Mouse (Mus musculus): ENCODE results near the gene Scyl2.
"Not testable (repeated sequence)": the region's sequence is repeated elsewhere in the genome, so short reads cannot be mapped to it uniquely, and the experiment has no call there.

Scyl2 gene

DNA sequence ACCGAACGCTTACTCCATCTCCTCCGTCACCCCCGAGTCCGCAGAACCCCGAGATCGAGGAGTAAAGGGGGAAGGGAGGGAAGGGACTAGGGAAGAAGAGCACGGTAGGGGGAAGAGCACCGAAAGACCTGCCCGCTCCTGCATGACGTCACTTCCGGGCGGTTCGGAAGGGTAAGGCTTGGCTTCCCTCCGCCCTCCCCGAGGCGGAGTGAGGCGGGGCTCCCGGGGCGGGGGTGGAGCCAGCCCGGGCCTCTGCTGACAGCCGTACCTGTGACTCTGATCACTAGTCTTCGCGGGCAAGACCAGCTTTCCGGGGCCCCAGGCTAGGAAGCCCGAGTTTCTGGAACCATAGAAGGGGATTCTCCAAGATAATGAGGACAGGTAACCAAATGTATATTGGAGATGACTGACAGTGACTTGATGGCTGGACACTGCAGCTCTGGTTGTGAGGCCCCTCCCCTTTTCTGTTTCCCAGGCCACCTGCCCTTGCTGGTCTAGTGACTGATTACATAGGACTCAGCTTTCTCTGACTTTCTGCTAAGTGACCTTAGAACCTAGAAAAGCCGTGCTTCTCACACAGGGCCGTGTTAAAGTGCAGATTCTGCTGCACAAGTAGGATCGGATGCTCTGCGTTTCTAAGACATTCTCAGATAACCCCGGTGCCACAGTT, at the start of gene Scyl2:
TSS of gene Scyl2 (minus strand) at position 147 of the 670 bp plus-strand sequence.
- peak; percentile 94 to 95 for DNase-seq (ENCODE audit: low spot score in 2 of 2)

DNA sequence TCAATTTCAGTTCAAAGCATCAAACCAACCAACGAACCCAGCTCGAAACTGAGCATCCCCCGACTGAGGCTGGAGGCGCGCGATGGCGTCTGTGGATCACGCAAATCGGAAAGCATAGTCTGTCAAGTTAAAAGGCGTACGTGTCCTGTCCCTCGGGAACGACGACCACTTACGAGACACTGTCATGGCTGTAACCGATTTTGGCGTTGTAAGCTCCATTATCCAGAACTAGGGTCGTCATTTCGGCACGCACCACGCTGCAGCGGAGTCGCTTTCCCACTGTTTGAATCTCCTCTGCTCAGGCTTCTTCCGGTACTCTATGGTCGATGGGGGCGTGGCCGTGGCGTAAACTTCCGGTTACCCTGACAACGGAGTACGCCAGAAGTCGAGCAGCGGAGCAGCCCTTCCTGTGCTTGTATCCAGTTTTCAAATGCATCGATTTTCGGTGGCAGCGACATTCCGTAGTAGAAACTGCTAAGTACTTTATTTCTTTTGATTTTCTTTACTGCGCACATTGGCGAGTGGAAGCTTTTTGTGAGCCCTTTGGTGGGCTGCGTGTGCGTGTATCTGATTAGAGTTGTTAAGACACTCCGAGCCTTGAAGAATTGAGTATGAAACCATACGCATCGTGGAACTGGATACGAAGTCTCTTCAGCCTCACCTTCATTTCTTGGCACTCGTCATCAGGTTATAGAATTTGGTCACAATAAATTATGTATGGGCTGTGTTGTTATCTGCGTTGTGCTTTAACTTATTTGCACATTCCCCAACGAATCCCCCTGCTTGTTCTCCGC, 46.1 kb upstream of the Scyl2 start, which contains the start of gene Actr6:
TSS of gene Actr6 (minus strand) at position 295 of the 794 bp plus-strand sequence.
- peak; percentile 92 to 94 for DNase-seq (ENCODE audit: low spot score in 2 of 2)

DNA sequence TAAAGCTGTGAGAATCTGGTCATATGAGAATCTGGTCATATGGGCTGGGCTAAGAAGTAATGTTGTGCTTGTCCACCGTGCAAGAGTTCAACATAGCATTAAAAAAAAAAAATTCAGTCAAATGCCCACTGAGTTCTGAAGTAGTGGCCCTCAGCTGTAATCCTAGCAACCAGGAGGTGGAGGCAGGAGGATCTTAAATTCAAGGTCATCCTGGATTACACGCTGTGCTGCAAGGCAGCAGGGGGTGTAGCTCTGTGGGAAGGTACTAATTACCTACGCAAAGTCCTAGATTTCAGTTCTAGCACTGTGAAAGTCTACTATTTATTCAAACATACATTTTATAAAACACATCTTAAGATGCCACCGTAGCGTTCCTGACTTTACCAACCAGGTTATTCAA, 45.3 kb upstream of the Scyl2 start:
- DNase-seq (ENCODE audit: low spot score in 2 of 2) = no peak

DNA sequence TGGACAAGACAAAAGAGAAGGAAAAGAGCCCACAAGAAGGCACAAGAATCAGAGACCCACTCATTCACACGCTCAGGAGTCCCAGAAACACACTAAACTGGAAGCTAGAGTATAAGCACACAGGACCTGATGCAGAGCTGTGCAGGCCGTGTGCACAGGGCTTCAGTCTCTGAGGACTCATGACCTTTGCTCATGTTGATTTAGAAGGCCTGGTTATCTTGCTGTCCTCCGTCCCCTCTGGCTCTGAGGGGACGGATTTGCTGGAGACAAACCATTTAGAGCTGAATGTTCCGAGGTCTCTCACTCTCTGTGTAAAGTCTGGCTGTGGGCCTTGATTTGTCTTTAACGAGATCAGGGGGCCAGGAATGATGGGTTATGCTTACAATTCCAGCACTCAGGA, 44.3 kb upstream of the Scyl2 start:
- no peak for DNase-seq (ENCODE audit: low spot score in 2 of 2)

DNA sequence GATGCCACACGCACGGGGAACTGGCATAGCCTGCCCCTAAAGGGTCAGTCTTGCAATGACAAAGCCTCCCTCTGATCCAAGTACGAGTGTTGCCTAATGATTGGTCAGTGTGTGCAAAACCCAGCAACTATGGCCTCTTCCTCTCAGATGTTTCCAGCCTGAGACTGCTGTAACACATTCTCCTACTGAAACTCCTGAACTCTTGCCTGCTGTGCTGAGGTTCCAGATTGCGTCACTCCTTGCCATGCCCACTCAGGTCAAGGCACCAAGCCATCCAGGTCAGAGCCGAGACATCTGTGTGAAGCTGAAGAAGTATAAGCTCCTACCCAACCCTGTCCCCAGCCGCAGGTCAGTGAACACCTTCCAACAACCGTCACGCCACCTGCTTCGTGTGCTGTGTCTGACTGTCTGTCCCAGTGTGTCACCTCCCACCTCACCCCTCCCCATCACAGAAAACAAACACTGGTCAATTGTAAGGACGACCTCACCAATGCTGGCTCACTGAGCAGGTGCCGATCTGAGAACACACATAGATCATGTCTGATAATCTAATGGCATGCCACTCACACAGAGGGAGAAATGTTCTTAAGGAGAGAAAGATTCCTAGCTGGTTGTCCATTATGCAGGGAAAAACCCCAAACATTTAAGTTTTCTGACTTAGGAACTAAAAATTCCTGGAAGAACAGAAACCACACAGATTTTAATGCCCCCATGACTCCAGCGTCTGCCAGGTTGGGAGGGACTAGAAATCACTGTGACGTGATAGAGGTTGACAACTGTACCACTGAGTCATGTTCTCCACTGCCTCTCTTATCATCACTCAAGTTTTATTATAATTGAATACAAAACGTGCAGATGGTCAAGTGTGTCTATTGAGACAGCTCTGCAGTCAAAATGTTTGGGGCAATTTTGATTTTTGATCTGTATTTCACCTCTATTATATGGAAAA, 36.4 kb upstream of the Scyl2 start:
- no peak for DNase-seq (ENCODE audit: low spot score in 2 of 2)

DNA sequence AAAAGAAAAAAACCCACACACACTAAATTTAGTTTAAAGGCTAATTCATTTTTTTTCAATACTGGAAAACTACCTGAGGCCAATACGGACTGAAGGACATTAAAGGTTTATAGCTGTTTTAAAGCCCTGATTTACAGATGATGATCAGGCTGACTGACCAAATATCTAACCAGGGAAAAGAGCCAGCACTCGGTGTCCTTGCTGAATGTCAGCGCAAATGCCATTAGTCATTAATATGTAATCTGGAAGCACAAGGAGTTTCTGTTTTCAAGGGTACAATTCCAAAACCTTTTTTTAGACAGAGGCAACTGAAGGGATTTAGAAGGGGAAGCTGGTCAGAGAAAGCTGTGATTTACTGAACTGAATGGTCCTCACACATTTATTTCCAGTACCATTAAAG, 34.7 kb upstream of the Scyl2 start:
- no peak for DNase-seq (ENCODE audit: low spot score in 2 of 2)

DNA sequence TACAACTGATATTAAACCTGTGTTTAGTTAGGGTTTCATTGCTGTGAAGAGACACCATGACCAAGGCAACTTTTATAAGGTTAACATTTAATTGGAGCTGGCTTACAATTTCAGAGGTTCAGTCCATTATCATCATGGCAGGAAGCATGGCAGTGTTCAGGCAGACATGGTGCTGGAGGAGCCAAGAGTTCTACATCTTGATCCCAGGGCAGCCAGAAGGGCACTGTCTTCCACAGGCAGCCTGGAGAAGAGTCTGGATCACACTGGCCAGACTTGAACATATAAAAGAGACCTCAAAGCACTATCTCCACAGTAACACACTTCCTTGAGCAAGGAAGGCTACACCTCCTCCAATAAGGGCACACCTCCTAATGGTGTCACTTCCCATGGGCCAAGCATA, 34.2 kb upstream of the Scyl2 start:
- no peak for DNase-seq (ENCODE audit: low spot score in 2 of 2)

DNA sequence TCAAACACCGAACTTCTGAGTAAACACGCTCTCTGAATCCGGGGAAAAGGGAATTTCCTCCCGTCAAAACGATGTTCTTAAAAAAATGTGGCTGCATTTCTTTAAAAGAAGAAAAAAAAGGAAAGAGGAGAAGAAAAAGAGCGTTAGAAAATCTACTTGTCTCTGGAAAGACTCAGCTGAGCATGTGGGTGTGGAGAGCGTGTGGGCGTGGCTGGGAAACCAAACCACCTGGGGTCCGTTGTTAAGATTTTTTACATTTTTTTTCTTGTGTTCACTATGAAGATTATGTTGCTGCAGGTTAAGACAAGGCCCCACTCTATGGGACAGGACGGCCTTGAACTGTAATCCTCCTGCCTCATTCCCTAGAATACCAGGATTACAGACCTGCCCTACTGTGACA, 28.8 kb upstream of the Scyl2 start:
- no peak for DNase-seq (ENCODE audit: low spot score in 2 of 2)

DNA sequence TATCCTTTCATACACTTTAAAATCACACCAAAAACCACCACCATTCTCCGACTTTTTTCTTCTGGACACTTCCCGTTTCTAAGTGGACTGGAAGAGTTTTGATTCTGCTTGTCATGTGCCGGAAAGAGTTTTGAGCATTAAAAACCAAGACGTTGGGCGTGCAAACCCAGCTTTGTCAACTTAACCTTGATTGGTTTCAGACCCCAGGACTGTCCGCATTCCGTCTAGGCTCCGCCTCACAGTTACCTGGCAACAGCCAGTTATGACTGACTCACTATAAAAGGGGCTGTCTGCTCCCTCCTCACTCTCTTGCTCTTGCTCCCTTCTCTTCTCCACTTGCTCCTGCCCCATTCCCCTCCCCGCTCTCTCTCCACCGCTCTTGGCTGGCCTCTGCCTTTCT, 22.6 kb upstream of the Scyl2 start:
- no peak for DNase-seq (ENCODE audit: low spot score in 2 of 2)

DNA sequence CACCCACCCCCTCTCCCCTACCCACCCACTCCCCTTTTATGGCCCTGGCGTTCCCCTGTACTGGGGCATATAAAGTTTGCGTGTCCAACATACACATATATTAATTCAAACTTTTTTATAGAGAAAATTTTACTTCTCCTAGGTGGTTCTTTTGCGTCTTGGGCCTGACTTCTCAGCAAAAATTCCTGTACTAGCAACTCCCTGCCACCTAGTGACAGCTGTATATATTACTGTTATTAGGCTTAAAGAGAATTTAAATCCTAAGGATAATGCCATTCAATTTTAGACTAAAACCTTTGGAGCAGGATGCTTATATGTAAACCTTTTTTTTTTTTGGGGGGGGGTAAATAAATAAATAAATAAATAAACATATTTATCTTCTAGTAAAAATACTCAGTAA, 21.3 kb upstream of the Scyl2 start:
- no peak for DNase-seq (ENCODE audit: low spot score in 2 of 2)

DNA sequence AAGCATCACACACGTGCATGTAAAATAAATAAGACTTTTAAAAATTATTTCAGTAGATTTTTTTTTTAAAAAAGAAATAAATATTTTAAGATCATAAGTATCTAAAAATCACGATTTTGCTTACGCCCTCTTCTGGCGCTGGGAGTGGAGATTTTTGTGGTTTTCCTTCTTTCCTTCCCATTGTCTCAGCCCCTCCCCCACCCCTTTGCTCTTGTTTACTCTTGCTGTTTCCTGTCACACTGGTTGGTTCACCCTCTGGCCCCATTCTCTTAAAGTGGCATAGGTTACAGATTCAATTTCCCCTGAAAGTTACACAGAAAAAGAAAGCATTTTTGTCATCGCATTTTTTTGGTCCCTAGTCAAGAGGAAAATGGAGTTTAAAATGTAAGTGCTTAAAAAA, 17.0 kb upstream of the Scyl2 start:
- no peak for DNase-seq (ENCODE audit: low spot score in 2 of 2)

DNA sequence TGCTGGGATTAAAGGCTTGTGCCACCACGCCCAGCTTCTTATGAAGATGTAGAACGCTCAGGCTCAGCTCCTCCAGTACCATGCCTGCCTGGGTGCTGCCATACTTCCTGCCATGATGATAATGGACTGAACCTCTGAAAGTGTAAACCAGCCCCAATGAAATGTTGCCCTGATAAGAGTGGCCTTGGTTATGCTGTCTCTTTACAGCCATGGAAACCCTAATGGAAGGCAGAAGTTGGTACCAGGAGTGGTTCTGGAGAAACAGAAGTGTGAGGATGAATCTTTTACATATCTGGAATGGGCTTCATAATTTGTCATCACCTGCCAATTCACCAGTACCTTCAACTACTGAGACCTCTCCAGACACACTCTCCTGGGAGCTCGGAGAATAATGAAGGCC, 11.9 kb upstream of the Scyl2 start:
- DNase-seq (ENCODE audit: low spot score in 2 of 2) = no peak

DNA sequence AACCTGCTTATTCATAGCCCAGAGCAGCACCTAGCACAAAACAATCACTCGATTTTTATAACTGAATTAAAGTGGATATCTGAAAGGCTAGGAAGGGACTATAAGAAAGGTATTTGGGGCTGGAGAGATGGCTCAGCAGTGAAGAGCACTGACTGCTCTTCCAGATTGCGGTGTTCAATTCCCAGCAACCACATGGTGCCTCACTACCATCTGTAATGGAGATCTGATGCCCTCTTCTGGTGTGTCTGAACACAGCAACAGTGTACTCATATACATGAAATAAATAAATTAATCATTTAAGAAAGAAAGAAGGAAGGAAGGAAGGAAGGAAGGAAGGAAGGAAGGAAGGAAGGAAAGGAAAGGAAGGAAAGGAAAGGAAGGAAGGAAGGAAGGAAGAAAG, 10.2 kb upstream of the Scyl2 start:
- DNase-seq (ENCODE audit: low spot score in 2 of 2) = not testable (repeated sequence)

DNA sequence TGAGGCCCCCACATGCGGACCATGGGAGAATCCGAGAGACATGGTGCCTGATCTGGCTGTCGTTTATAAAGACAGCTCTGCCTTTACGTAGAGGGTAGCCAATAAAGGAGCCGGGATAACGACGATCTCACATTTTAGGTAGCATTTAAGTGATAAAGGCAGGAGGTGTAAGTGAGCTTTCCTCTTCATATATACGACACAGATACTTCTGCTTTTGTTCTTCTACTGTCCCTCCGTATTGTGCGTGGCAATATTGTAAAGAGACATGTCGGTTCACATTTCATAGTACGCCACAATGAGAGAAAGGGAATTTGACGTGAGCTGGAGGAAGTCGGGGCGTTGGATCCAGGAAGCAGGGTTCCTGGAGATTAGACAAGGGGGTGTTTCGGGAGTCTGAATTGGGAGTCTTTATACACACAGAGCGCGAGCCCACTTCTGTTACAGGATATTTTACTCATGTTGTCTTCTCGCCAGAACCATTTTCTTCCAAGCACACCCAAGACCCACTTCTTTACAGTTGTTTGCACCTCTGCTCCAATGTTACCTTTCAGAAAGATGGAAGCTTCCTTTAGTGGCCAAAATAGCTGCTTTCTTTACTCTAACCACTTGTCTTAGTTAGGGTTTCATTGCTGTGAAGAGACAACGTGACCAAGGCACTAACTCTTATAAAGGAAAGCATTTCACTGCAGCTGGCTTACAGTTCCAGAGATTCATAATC, 9.3 kb upstream of the Scyl2 start:
- peak in 1 of 2 experiments; percentile 10 for DNase-seq (ENCODE audit: low spot score in 2 of 2)

DNA sequence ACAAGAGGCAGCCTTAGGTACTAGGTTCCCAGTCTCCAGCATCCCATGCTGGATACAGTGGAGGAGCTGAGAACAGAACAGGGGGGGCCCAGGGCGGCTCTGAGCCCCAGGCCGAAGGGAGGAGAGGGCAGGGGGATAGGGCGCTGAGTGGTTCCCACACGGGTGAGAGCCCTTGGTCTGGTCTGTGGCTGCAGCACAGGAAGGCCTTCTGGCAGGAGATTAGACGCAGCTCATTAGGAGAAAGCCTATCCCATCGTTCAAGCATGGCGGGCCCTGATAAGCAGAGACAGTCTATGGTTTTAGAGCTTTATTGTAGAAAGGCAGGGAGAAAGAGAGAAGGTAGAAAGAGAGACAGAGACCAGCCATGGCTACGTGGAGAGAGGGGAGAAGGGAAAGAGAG, 3.9 kb upstream of the Scyl2 start:
- DNase-seq (ENCODE audit: low spot score in 2 of 2) = no peak

DNA sequence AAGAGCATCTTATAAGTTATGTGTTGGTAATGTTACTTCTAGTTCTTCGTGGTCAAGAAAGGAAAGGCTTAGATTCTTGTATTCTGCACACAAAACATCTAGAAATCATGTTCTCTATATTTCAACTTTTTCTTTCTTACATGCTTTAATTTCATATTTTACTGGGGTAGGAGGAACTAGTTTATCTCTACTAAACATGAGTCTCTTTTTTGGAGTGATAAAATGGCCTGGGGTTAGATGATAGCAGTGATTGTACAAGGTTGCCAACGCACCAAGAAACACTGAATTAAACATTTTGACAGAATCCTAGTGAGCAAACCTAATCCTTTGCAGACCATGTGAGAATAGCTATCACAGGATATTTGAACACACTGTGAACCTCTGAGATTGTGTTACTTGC, 1.4 kb upstream of the Scyl2 start:
- DNase-seq (ENCODE audit: low spot score in 2 of 2) = no peak

DNA sequence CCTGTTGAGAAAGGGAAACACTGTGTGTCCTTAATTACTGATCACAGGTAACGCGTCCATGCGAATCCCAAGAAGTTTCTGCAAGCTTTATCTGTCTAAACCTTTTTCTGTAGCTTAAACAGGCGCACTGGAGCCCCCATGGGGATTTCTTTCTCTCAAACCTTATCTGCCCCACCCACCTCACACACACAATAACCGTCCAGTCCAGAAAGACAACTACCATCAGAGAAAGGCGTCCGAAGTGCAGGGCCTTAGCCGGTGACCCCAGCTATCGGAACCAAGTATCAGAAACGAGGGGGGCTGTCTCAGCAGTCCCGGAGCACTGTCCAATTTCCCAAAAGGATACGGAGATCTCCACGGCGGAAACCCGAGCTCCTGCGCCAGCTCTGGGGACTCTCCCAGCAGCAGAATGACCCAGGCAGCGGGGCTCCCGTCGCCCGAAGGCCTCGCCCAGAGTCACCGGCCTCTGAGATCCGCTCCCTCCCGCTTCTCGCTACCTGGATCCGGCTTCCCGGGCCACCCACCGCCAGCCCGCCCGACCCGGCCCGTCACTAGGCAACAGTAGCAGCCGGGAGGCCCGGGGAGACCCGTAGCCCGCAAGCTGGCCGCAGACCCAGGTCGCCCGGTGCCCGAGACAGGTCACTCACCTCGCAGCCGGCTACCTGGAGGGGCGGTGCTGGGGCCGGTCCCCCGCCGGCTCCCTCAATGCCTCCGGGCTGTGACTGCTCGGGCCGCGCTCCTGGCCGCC, 520 bp downstream of the Scyl2 start:
- DNase-seq (ENCODE audit: low spot score in 2 of 2) = peak; percentile 6 to 24

DNA sequence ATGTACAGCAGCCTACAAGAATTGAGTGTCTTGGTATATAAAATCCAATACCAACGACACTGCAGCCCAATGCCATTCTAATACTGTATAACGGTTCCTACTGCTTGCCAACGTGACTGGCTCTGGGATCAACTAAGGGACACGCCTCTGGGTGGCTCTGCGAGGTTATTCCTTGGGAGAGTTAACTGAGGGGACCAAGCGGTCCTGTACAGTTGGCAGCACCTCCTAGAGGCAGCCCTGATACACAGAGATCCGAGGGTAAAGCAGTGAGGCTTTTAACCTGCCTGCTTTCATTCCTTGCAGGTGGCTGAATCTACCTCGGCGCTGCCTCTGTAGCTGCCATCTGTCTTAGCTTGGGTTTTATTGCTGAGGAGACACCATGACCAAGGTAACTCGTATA, 3.1 kb downstream of the Scyl2 start:
- no peak for DNase-seq (ENCODE audit: low spot score in 2 of 2)

DNA sequence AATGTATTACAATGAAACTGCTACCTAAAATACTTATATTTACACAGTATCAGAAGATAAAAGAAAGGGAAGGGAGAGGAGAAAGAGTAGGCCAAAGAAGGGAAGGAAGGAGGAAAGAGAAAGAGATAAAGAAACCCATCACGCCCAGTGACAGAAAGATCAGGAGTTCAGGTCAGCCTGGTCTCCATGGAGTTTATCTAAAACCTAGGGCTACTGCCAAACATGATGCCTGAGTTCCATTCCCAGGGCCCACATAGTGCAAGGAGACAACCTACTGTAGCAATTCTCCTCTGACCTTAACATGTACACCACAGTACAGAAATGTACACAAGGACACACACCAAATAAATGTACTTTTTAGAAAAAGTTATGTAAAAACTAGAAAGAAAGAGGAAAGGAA, 3.9 kb downstream of the Scyl2 start:
- DNase-seq (ENCODE audit: low spot score in 2 of 2) = no peak

DNA sequence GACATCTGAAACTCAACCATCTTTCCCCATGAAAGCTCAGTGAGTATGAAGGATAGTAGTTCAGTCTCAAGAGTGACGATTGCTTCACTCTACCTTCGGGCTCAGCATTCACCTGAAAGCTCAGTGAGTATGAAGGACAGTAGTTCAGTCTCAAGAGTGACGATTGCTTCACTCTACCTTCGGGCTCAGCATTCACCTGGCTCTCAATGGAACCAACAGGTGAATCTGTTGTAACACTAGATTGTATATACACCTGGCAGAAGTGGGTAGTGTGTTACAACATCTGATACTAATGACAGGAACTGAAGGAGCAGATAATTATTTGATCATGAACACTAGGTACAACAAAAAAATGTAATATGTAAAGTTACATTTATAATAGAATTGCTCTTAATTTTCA, 4.4 kb downstream of the Scyl2 start:
- no peak for DNase-seq (ENCODE audit: low spot score in 2 of 2)

DNA sequence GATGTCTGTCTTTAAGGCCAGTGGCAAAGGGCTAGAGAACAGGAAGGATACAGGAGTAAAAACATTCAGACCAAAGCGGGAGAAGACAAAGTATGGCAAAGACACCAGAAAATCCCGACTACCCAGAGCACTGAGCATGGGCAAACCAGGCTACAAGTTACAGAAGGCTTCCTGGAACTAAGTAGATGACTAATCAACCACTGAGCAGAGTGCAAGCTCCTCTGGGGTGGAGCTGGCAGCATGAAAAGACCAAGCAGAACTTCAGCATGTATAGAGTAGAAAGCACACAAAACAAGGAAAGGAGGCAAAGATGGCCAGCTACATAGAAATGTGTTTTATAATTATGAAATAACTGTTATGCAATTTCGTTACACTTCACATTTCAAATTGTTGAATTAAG, 5.6 kb downstream of the Scyl2 start:
- no peak for DNase-seq (ENCODE audit: low spot score in 2 of 2)
